Mouse (Mus musculus): ENCODE results near the gene Hnrnpa3. TPM values are rescaled to one million over a fixed set of nuclear protein-coding genes. Genes with fewer than 3 reads are reported as not detected.
A peak's percentile ranks its signal among the peaks of the same experiment; 100 is the strongest.

Gene Hnrnpa3
- polyA plus RNA-seq, 1 experiment = 45.4 TPM

DNA sequence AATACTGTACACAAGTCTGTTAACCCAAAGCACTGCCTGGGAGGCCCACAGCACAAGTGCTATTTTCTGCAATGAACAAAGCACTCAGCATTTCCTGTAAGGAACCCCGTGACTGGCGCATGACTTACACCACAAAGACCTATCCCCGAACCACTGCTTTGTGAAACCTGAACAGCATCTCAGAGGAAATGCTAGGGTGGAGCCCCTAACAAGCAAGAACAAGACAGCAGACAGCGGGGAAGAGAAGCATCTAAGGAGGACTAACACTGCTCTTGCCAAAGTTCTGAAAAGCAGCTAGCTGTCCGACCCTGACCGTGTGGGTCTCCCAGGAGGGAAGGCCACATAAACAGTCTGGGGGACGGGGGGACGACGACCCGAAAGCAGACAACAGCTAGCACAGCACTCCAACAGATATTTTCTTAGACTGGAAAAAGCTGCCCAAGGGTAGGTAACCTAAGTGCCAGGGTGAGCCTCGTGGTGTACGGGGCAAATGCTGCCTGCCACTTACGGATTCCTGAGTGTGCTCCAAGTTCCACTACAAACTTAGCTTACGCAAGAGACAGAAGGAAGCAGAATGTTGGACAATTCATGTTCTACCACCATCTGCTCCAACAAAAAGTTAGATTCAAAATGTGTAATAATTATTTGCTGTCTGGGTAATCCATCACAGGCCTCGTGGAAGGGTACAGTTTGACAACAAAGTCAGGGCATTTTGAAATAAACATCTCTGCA is 24.1 kb downstream of the Hnrnpa3 start:
- Histone ChIP-seq H3K27ac (ENCODE audit: control insufficient read depth, insufficient read depth, low read length) (peak overlapping the region; percentile 98), H3K4me1 (replicated peaks; ENCODE audit: control insufficient read depth, insufficient read depth, low read length) (peaks cover 36% of the 10 kb centered on the region), H3K27me3 (ENCODE audit: control insufficient read depth, insufficient read depth, low read length) (no peaks in the 10 kb centered on the region), H3K4me3 (ENCODE audit: control insufficient read depth, insufficient read depth, low read length) (peak overlapping the region; percentile 42), H3K36me3 (ENCODE audit: control insufficient read depth, insufficient read depth, low read length) (peaks cover 9% of the 10 kb centered on the region; the same call in 1 of the 2 replicates)
- TF ChIP-seq POLR2A (IDR thresholded peaks at IDR 0.05; ENCODE audit: control insufficient read depth, extremely low read depth, insufficient read depth, low read length, poor library complexity) (peak; percentile 41; the same call in 1 of the 2 replicates), CTCF (IDR thresholded peaks at IDR 0.05; ENCODE audit: borderline replicate concordance, control insufficient read depth, extremely low read depth, insufficient read depth, low read length, poor library complexity) (no peak)
- peak; percentile 84 for DNase-seq
- 10% methylated on average over 15 of the region's 15 CpGs for WGBS

DNA sequence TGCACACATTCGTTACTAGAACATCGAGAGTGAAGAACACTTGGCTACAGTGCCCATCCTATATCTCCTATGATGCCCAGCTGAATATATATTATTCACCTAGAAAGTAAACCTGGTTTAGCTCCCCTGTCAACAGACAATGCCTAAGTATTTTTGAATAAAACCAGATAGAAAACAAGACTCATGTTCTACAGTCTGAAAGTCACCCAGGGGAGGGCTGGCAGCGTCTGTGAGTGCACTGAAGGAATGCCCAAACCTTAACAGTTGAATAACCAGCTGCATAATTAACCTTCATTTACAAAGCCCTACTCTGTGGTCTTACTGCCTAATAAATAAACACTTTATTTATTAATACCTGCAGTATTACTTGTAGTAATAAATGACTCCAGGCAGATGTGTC is 25.5 kb downstream of the Hnrnpa3 start:
- TF ChIP-seq POLR2A (IDR thresholded peaks at IDR 0.05; ENCODE audit: control insufficient read depth, extremely low read depth, insufficient read depth, low read length, poor library complexity) (no peak), CTCF (IDR thresholded peaks at IDR 0.05; ENCODE audit: borderline replicate concordance, control insufficient read depth, extremely low read depth, insufficient read depth, low read length, poor library complexity) (no peak)
- Histone ChIP-seq H3K4me1 (replicated peaks; ENCODE audit: control insufficient read depth, insufficient read depth, low read length) (peaks cover 38% of the 10 kb centered on the region), H3K4me3 (ENCODE audit: control insufficient read depth, insufficient read depth, low read length) (no peak overlapping the region), H3K27ac (ENCODE audit: control insufficient read depth, insufficient read depth, low read length) (no peak overlapping the region), H3K27me3 (ENCODE audit: control insufficient read depth, insufficient read depth, low read length) (no peaks in the 10 kb centered on the region), H3K36me3 (ENCODE audit: control insufficient read depth, insufficient read depth, low read length) (no peaks in the 10 kb centered on the region)
- 95% methylated on average over 3 of the region's 3 CpGs for WGBS
- DNase-seq = no peak

DNA sequence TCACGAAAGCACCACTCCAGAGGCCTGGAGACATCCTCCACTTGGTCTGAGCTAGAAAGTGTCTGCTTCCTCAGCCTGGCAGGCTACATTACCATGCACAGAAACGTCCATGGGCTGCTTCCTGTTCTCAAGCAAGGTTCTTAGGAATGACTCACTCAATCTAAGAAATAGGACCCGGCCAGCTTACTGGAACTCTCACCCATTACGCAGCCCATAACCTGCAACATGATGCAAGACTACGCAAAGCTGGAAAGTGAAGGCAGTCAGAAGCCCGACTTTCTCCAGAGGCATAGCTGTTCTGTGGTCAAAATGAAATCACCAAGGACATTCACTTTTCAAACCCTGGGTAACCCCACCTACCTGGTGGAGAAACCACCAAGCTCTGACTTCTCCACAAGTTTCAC is 26.4 kb downstream of the Hnrnpa3 start:
- Histone ChIP-seq H3K27me3 (ENCODE audit: control insufficient read depth, insufficient read depth, low read length) (no peaks in the 10 kb centered on the region), H3K4me1 (replicated peaks; ENCODE audit: control insufficient read depth, insufficient read depth, low read length) (peaks cover 41% of the 10 kb centered on the region), H3K36me3 (ENCODE audit: control insufficient read depth, insufficient read depth, low read length) (no peaks in the 10 kb centered on the region), H3K27ac (ENCODE audit: control insufficient read depth, insufficient read depth, low read length) (peak overlapping the region; percentile 15; the same call in 1 of the 2 replicates), H3K4me3 (ENCODE audit: control insufficient read depth, insufficient read depth, low read length) (no peak overlapping the region)
- WGBS = 41% methylated on average over 6 of the region's 6 CpGs
- DNase-seq = no peak
- no peak for TF ChIP-seq CTCF (IDR thresholded peaks at IDR 0.05; ENCODE audit: borderline replicate concordance, control insufficient read depth, extremely low read depth, insufficient read depth, low read length, poor library complexity)
- no peak for TF ChIP-seq POLR2A (IDR thresholded peaks at IDR 0.05; ENCODE audit: control insufficient read depth, extremely low read depth, insufficient read depth, low read length, poor library complexity)

DNA sequence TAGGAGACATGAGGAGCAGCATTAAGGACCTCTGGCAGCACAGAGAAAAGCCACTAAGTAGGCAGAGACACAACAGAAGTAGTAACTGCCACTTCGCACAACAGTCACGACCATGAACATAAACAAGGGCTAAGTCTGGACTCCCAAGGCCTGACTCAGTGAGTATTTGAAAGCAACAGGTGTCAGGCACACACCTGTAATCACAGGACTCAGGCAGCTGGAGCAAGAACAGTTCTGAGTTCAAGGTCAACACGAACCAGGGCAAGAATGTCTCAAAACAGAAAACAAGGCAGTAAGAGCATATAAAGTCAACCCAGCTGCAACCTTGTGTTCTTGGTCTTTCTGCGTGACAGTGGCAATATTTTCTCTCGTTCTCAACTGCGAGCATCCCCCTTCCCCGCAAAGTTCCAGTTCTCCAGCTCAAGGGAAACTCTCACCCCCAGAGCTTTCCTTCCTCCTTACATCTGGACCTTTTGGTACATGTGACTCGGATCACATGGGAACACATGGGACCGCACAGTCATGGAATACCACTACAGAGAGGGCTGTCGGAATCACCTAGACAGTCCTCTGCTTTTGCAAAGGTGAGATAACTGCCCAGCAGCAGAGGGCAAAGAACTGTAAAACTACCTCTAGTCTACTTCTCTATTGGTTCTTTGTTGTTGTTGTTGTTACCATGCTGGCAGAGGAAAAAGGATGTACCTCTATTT is 28.1 kb downstream of the Hnrnpa3 start:
- no peak overlapping the region for H3K27ac ChIP-seq (ENCODE audit: control insufficient read depth, insufficient read depth, low read length)

DNA sequence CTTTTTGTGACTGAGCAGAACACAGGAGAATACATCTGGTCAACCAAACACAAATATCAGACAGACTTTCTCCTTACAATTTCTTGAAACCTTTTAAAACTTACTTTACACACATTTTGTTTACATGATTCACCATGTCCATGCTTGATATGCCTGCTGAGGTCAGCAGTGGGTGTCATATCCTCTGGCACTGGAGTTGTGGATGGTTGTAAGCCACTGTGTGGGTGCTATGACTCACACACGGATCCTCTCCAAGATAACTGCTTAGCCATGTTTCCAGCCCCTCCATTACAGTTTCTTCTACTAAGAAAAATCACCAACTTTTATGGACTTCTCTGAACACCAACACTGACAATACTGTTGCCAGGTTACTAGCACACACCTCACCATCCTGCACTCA is 29.8 kb downstream of the Hnrnpa3 start:
- 95% methylated on average over 1 of the region's 1 CpGs for WGBS
- TF ChIP-seq POLR2A (IDR thresholded peaks at IDR 0.05; ENCODE audit: control insufficient read depth, extremely low read depth, insufficient read depth, low read length, poor library complexity) = no peak
- TF ChIP-seq CTCF (IDR thresholded peaks at IDR 0.05; ENCODE audit: borderline replicate concordance, control insufficient read depth, extremely low read depth, insufficient read depth, low read length, poor library complexity) = no peak
- Histone ChIP-seq H3K27me3 (ENCODE audit: control insufficient read depth, insufficient read depth, low read length) (no peaks in the 10 kb centered on the region), H3K36me3 (ENCODE audit: control insufficient read depth, insufficient read depth, low read length) (no peaks in the 10 kb centered on the region), H3K27ac (ENCODE audit: control insufficient read depth, insufficient read depth, low read length) (no peak overlapping the region), H3K4me3 (ENCODE audit: control insufficient read depth, insufficient read depth, low read length) (no peak overlapping the region), H3K4me1 (replicated peaks; ENCODE audit: control insufficient read depth, insufficient read depth, low read length) (peaks cover 33% of the 10 kb centered on the region)
- DNase-seq = no peak

More for the DNA sequence above, 28.1 kb downstream of the Hnrnpa3 start:
- TF ChIP-seq CTCF (IDR thresholded peaks at IDR 0.05; ENCODE audit: borderline replicate concordance, control insufficient read depth, extremely low read depth, insufficient read depth, low read length, poor library complexity) = no peak
- TF ChIP-seq POLR2A (IDR thresholded peaks at IDR 0.05; ENCODE audit: control insufficient read depth, extremely low read depth, insufficient read depth, low read length, poor library complexity) = no peak
- H3K4me1 ChIP-seq (replicated peaks; ENCODE audit: control insufficient read depth, insufficient read depth, low read length) = peaks cover 38% of the 10 kb centered on the region
- WGBS = 88% methylated on average over 10 of the region's 10 CpGs
- H3K4me3 ChIP-seq (ENCODE audit: control insufficient read depth, insufficient read depth, low read length) = no peak overlapping the region
- DNase-seq = no peak
- no peaks in the 10 kb centered on the region for H3K36me3 ChIP-seq (ENCODE audit: control insufficient read depth, insufficient read depth, low read length)
- H3K27me3 ChIP-seq (ENCODE audit: control insufficient read depth, insufficient read depth, low read length) = no peaks in the 10 kb centered on the region

DNA sequence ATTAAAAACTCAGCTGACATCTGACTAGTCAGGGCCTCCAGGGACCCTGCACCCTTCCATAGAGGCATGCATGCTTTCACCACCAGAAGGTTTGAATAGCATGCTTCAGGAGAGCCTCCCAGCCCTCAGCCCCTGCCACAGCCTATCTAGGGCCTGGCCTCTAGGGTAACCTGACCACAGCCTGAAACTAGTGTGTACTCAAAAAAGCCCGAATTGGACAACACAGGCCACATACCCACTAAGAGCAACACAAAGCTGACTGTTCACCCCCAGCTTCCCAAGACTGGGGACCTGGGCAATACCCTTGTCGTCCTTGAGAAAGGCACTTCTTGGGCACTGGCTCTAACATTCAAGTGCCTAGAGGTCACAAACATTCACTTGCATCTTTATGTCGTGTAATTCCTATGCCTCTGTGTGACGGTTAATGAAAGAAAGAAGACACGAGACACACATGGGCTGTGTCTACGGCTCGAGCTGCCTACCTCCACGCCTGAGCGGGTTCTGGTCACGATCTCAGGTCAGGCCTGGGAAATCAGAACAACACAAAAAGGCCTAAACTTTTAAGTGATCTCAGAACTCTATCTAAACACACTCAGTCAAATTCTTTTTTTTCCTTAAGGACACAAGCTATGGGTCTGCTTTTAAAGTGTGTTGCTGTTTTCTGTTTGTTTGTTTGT is 30.6 kb downstream of the Hnrnpa3 start:
- no peaks in the 10 kb centered on the region for H3K27me3 ChIP-seq (ENCODE audit: control insufficient read depth, insufficient read depth, low read length)
- DNase-seq = no peak
- 91% methylated on average over 10 of the region's 10 CpGs for WGBS
- H3K4me3 ChIP-seq (ENCODE audit: control insufficient read depth, insufficient read depth, low read length) = no peak overlapping the region
- H3K4me1 ChIP-seq (replicated peaks; ENCODE audit: control insufficient read depth, insufficient read depth, low read length) = peaks cover 29% of the 10 kb centered on the region
- no peak overlapping the region for H3K27ac ChIP-seq (ENCODE audit: control insufficient read depth, insufficient read depth, low read length)
- TF ChIP-seq POLR2A (IDR thresholded peaks at IDR 0.05; ENCODE audit: control insufficient read depth, extremely low read depth, insufficient read depth, low read length, poor library complexity) (no peak), CTCF (IDR thresholded peaks at IDR 0.05; ENCODE audit: borderline replicate concordance, control insufficient read depth, extremely low read depth, insufficient read depth, low read length, poor library complexity) (no peak)
- H3K36me3 ChIP-seq (ENCODE audit: control insufficient read depth, insufficient read depth, low read length) = no peaks in the 10 kb centered on the region
